Mouse (Mus musculus): Measurements from ENCODE around the gene Gmds.

The Gmds gene

DNA sequence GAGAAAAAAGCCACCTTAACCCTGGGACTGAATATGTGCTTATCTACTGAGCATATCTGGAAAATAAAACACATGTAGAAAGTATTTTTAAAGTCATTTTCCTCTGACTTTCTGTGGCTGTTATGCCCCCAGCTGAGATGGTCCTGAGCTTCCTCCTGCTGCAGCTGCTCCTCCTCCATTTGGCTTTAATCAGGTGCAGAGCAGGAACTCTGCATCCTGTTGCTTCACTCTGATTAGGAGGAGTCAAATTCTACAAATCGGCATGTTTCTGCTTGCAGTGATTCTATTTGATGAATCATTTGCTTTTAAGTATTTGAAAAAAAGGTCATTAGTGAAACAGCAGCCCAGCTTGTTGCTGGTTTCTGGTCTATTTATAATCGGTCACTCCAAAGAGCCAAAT lies 177.0 kb downstream of the Gmds start:
- DNase-seq (ENCODE audit: low spot score in 2 of 2), result no peak

- no peak for DNase-seq (ENCODE audit: low spot score in 2 of 2)
These were observed 180.3 kb downstream of the Gmds start for GRCm38 (mm10) chr13:32158240-32158639.

DNA sequence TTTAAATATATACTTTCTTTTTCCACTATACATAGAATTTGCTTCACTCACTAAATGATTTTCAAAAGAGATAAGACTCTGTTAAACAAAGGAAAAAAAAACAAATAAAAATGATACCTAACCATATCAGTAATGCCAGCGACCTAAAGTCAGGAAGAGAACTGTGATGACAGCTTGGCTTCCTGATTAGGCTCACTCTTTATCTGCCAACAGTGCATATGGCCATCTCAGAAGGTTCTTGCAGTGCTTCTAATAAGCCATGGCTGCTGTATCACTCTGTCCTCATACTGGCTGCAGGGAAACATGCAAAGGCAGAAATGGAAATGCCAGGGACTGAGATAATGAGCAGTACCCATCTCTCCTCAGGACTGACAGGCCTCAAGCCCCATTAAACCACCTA lies 192.6 kb downstream of the Gmds start:
- no peak for DNase-seq (ENCODE audit: low spot score in 2 of 2)

DNA sequence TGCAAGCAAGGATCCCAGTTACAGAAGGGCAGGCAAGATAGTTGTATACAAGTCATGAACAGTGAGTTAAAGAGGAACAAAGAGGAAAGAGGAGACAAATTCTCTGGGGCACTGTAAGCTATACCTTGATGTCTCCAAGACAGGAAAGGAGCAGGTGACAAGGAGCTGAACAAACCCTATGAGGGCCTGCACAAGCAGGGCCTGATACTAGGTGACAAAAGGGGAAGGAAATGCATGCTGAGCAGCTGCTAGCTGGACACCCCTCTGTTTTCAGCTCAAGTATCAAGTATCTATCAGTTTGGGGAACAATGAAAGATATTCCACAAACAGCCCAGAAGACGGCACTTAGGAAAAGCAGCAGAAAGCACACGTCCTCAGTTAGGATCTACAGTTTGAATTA lies 193.4 kb downstream of the Gmds start:
- DNase-seq (ENCODE audit: low spot score in 2 of 2), result no peak

DNA sequence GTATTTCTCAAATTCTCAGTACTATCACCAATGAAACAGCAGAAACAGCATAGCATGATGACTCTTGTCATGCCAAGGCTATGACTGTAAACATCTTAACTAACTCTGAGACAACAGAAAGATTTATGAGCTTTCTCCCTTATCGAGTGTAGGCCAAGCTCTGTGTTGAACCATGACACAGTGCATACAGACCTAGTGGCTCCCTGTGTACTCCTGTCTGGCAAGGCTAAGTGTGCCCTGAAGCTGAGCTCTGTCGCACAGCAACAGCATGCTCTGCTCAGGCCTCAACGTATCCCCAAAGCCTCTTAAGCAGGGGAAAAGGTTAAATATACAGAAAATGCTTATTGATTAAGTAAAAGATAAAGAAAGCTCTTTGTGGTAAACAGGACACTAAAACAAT lies 194.9 kb downstream of the Gmds start:
- no peak for DNase-seq (ENCODE audit: low spot score in 2 of 2)

GRCm38 (mm10) chr13:32134663-32135273 lies 203.8 kb downstream of the Gmds start:
- DNase-seq (ENCODE audit: low spot score in 2 of 2), result no peak

GRCm38 (mm10) chr13:32129970-32130369 lies 208.6 kb downstream of the Gmds start:
- no peak for DNase-seq (ENCODE audit: low spot score in 2 of 2)

DNA sequence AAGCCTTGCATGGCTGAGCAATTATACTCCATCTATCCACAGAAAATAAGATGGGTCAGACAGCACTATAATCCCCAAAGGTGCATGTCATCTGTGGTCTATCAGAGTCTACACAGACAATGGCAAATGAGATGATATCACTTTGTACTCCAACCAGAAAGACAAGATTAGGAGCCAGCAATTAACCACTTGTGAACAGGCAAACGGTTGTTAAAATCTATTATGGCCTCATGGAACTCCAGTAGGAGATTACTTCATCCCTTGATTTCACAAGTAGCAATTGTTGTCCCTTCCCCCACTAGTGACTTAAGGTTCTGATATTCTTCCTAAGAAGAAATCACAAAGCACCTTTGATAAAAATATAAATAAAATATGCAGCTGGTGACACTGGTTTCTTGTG lies 220.2 kb downstream of the Gmds start:
- no peak for DNase-seq (ENCODE audit: low spot score in 2 of 2)

DNA sequence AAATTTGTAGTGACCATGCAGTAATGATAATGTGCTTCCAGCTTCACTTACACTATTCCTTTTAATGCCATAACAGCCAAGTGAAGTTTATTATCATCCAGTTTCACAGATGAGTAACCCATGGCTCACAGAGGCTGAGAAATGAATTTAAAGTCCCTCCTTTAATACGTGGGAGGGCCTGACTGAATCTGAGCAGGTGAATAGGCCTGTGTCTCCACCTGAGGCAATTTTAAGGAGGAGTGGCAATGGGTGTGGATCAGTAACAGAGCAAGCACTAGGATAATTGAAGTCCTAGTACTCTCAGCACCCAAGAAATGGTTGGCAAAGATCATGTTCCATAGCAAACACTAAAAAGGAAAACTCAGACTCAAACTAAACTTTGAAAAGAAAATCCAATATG lies 223.1 kb downstream of the Gmds start:
- no peak for DNase-seq (ENCODE audit: low spot score in 2 of 2)

GRCm38 (mm10) chr13:32113875-32114274 lies 224.7 kb downstream of the Gmds start:
- DNase-seq (ENCODE audit: low spot score in 2 of 2), result no peak

GRCm38 (mm10) chr13:32088303-32088977 lies 250.1 kb downstream of the Gmds start:
- DNase-seq (ENCODE audit: low spot score in 2 of 2), result no peak

DNA sequence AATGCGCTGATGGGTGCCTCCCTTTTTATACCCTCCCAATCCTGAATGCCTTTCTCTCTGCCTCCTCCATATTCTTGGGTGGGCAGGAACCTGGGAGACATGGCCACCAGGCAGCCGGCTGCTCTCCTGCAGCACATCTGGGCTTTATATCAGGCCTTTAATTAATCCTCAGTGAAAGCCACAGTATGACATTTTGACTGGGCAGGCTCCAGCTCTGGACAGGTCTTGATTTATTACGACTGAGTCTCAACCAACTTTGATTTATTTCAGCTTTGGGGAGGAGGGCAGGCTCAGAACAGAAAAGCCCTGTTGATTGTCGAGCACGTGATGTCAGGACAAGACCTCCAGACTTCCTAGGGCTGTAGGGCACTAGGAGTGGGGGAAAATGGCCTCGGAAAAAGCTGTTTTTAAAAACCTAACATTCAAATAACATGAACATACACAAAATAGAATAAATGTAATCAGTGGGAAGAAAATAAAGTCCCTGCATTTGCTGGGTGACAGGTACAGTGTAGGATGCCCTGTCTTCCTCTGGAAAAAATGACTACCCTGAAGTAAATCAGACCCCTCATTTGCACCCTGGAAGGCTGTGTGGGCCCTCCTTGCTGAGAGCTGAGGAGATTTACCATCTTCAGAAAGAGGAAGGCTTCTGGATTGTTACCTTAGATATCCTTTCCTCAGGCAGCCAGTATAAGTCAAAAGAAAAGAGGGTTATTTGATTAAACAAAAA lies 257.9 kb downstream of the Gmds start:
- no peak for DNase-seq (ENCODE audit: low spot score in 2 of 2)

- no peak for DNase-seq (ENCODE audit: low spot score in 2 of 2)
These were observed 264.9 kb downstream of the Gmds start for GRCm38 (mm10) chr13:32073630-32074029.

DNA sequence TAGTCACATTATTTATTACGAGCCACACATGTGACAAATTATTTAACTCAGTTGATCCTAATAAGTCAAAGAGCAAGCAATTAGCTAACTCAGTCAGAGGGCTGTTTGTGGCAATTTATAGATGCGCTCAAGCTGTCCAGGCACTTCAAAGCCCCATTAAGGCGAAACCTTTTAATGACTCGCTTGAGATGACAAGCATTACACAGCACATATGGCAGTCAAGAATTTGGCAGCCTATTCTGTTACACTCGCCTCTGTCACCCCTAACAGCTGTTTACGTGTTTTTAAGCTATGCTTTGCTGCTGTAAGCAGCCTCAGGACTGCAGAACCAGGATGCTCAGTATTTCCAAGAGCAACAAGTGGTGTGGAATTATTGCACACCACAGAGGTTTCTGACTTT lies 283.2 kb downstream of the Gmds start:
- no peak for DNase-seq (ENCODE audit: low spot score in 2 of 2)

DNA sequence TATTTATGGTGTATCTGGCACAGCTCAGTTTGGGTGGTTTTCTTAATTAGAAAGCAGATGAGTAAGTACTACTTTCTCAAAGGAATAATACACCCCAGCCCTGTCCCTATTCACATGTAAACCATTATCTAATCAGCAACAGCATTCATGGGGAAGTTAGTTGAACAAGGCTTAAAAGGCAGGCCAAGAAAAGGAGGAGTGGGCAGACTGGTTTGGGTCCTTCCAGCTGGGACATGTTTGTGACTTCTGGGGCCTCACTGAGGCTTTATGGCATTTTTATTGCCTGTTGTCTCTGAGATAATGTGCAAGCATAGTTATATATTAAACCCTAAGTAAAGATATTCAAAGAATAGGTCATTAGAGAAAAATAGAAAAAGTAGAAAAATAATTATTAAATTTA lies 285.0 kb downstream of the Gmds start:
- DNase-seq (ENCODE audit: low spot score in 2 of 2), result no peak

GRCm38 (mm10) chr13:32047980-32048959 lies 290.3 kb downstream of the Gmds start:
- DNase-seq (ENCODE audit: low spot score in 2 of 2), result no peak

GRCm38 (mm10) chr13:32046961-32047360 lies 291.6 kb downstream of the Gmds start:
- no peak for DNase-seq (ENCODE audit: low spot score in 2 of 2)

GRCm38 (mm10) chr13:32042748-32043147 lies 295.8 kb downstream of the Gmds start:
- no peak for DNase-seq (ENCODE audit: low spot score in 2 of 2)

DNA sequence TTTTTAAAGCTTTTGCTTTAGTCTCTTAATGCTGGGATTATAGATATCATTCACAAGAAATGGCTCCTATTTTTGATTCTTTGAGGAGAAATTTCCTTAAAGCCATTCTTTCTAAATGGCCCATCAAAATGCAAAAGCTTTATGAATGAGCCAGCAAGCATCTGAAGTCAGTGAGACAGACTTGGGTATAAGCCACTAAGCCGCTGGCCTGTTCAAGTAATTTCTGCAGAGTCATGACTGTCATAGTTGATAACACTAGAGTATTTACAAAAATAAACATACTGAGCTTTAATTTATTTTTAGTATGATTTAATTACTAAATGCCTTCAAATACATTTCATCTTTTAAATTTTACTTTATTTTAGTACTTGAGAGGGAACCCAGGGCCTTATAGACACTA lies 297.7 kb downstream of the Gmds start:
- DNase-seq (ENCODE audit: low spot score in 2 of 2), result no peak

- DNase-seq (ENCODE audit: low spot score in 2 of 2), result no peak
These were observed 301.6 kb downstream of the Gmds start for GRCm38 (mm10) chr13:32036902-32037301.

- DNase-seq (ENCODE audit: low spot score in 2 of 2), result no peak
These were observed 303.6 kb downstream of the Gmds start for GRCm38 (mm10) chr13:32034799-32035448.
